Mouse (Mus musculus) G1E (cell line): Measurements from ENCODE around the gene Lrfn3.

Source experiments
- CTCF ChIP-seq: IDR thresholded peaks from 2 replicates; pipeline ENCODE4 v1.5.1; 2012; ENCODE audit warnings: low read depth, low read length, inconsistent platforms, mixed read lengths
- GATA2 ChIP-seq: IDR thresholded peaks from 2 replicates; pipeline ENCODE4 v1.6.1; 2012; ENCODE audit warnings: low read depth, low read length, inconsistent platforms, borderline replicate concordance

GRCm38 (mm10) chr7:30327140-30327539 is 35.4 kb downstream of the Lrfn3 start:
- TF ChIP-seq GATA2: no peak
- no peak for TF ChIP-seq CTCF
